Mouse (Mus musculus): ENCODE data around the gene Acsbg2. TPM values are rescaled to one million over a fixed set of nuclear protein-coding genes. Genes with fewer than 3 reads are reported as not detected.
"Not testable (repeated sequence)": the region's sequence is repeated elsewhere in the genome, so short reads cannot be mapped to it uniquely, and the experiment has no call there.

Gene Acsbg2
- 0.11 TPM in 1 of 2 replicates, not detected in the other for total RNA-seq (2014; rRNA removed)
- polyA plus RNA-seq (2015; fragmentation: Nextera tagmentation; extraction: Ambion mirVana): not detected in 2 replicates

- no peak for DNase-seq (ENCODE audit: low spot score)
- Histone ChIP-seq H3K27ac (ENCODE audit: low read depth, low read length) (no peak within 1 kb of the TSS), H3K4me3 (ENCODE audit: low read depth, low read length) (no peak within 1 kb of the TSS), H3K4me2 (ENCODE audit: low read depth, low read length, poor library complexity, severe bottlenecking) (no peak within 1 kb of the TSS), H3K27me3 (ENCODE audit: insufficient read depth, low read length) (no peaks in the 10 kb centered on the region), H3K36me3 (ENCODE audit: insufficient read depth, low read length) (no peaks in the 10 kb centered on the region), H3K9me3 (ENCODE audit: low read length) (no peaks in the 10 kb centered on the region), H3K9ac (replicated peaks; ENCODE audit: low read length, poor library complexity, severe bottlenecking) (no peak within 1 kb of the TSS), H3K4me1 (ENCODE audit: insufficient read depth, low read length) (no peaks in the 10 kb centered on the region)
- TF ChIP-seq CTCF (IDR thresholded peaks at IDR 0.05): no peak
- WGBS: 100% methylated on average over 1 of the region's 2 CpGs
- ATAC-seq (ENCODE audit: low FRiP score): no peak
Observed at GRCm38 (mm10) chr17:56874237-56874636, at the start of gene Acsbg2. Acsbg2 (minus strand) TSS chr17:56874447.

DNA sequence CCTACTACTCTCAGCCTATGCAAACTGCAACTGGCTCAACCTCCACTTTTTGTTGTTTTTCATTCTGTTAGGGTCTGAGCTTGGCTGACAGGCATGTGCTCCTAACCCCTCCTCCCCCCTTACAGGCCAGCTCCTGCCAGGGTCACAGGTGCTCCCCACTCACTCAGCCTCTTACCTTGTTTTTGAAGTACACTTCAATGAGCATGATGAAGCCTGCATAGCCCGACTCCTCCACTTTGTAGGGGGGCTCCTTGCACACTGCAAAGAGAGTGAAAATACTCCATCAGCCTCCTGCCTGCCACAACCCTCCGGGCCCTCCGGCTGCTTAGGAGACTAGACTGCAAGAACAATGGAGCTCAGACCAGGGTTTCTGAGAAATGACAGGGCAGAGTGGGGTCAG, 45.5 kb upstream of the Acsbg2 start:
- H3K4me2 ChIP-seq (ENCODE audit: low read depth, low read length, poor library complexity, severe bottlenecking): no peak overlapping the region
- H3K27me3 ChIP-seq (ENCODE audit: insufficient read depth, low read length): no peaks in the 10 kb centered on the region
- H3K9ac ChIP-seq (replicated peaks; ENCODE audit: low read length, poor library complexity, severe bottlenecking): no peak overlapping the region
- peaks cover 37% of the 10 kb centered on the region for H3K36me3 ChIP-seq (ENCODE audit: insufficient read depth, low read length)
- no peak for TF ChIP-seq CTCF (IDR thresholded peaks at IDR 0.05)
- H3K4me1 ChIP-seq (ENCODE audit: insufficient read depth, low read length): no peaks in the 10 kb centered on the region
- no peak for DNase-seq (ENCODE audit: low spot score)
- no peak overlapping the region for H3K27ac ChIP-seq (ENCODE audit: low read depth, low read length)
- no peaks in the 10 kb centered on the region for H3K9me3 ChIP-seq (ENCODE audit: low read length)
- H3K4me3 ChIP-seq (ENCODE audit: low read depth, low read length): no peak overlapping the region
- 90% methylated on average over 3 of the region's 3 CpGs for WGBS
- ATAC-seq (ENCODE audit: low FRiP score): no peak

DNA sequence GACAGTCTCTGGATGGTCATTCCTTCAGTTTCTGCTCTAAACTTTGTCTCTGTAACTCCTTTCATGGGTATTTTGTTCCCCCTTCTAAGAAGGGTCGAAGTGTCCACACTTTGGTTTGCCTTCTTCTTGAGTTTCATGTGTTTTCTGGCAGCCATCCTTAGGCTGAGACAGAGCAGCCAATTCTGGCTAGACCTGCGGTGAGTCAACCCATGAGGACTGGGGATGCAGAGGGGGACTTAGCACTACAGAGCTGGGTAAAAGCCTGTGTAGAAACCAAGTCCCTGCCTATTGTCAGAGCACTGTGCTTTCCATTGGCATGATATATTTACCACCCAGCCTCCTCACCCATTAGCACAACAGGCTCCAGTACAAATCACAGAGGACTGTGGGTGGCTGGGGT, 42.9 kb upstream of the Acsbg2 start:
- Histone ChIP-seq H3K4me2 (ENCODE audit: low read depth, low read length, poor library complexity, severe bottlenecking) (no peak overlapping the region), H3K27ac (ENCODE audit: low read depth, low read length) (no peak overlapping the region), H3K36me3 (ENCODE audit: insufficient read depth, low read length) (peaks cover 37% of the 10 kb centered on the region), H3K9ac (replicated peaks; ENCODE audit: low read length, poor library complexity, severe bottlenecking) (no peak overlapping the region), H3K4me3 (ENCODE audit: low read depth, low read length) (no peak overlapping the region), H3K27me3 (ENCODE audit: insufficient read depth, low read length) (no peaks in the 10 kb centered on the region), H3K4me1 (ENCODE audit: insufficient read depth, low read length) (no peaks in the 10 kb centered on the region), H3K9me3 (ENCODE audit: low read length) (no peaks in the 10 kb centered on the region)
- WGBS: 97% methylated on average over 2 of the region's 2 CpGs
- ATAC-seq (ENCODE audit: low FRiP score) (no peak), DNase-seq (ENCODE audit: low spot score) (no peak)
- no peak for TF ChIP-seq CTCF (IDR thresholded peaks at IDR 0.05)

- no peaks in the 10 kb centered on the region for H3K9me3 ChIP-seq (ENCODE audit: low read length)
- H3K36me3 ChIP-seq (ENCODE audit: insufficient read depth, low read length): peaks cover 38% of the 10 kb centered on the region
- ATAC-seq (ENCODE audit: low FRiP score) (no peak), DNase-seq (ENCODE audit: low spot score) (no peak)
- TF ChIP-seq CTCF (IDR thresholded peaks at IDR 0.05): no peak
- H3K4me1 ChIP-seq (ENCODE audit: insufficient read depth, low read length): no peaks in the 10 kb centered on the region
- H3K27me3 ChIP-seq (ENCODE audit: insufficient read depth, low read length): no peaks in the 10 kb centered on the region
- no peak overlapping the region for H3K4me3 ChIP-seq (ENCODE audit: low read depth, low read length)
- no peak overlapping the region for H3K4me2 ChIP-seq (ENCODE audit: low read depth, low read length, poor library complexity, severe bottlenecking)
- H3K9ac ChIP-seq (replicated peaks; ENCODE audit: low read length, poor library complexity, severe bottlenecking): no peak overlapping the region
- H3K27ac ChIP-seq (ENCODE audit: low read depth, low read length): no peak overlapping the region
Observed at GRCm38 (mm10) chr17:56913444-56913843, 39.2 kb upstream of the Acsbg2 start.

GRCm38 (mm10) chr17:56913023-56913422, 38.8 kb upstream of the Acsbg2 start:
- Histone ChIP-seq H3K9me3 (ENCODE audit: low read length) (no peaks in the 10 kb centered on the region), H3K4me3 (ENCODE audit: low read depth, low read length) (no peak overlapping the region), H3K27ac (ENCODE audit: low read depth, low read length) (no peak overlapping the region), H3K36me3 (ENCODE audit: insufficient read depth, low read length) (peaks cover 41% of the 10 kb centered on the region), H3K4me1 (ENCODE audit: insufficient read depth, low read length) (no peaks in the 10 kb centered on the region), H3K4me2 (ENCODE audit: low read depth, low read length, poor library complexity, severe bottlenecking) (no peak overlapping the region), H3K27me3 (ENCODE audit: insufficient read depth, low read length) (no peaks in the 10 kb centered on the region), H3K9ac (replicated peaks; ENCODE audit: low read length, poor library complexity, severe bottlenecking) (no peak overlapping the region)
- WGBS: 93% methylated on average over 3 of the region's 3 CpGs
- ATAC-seq (ENCODE audit: low FRiP score): no peak
- no peak for DNase-seq (ENCODE audit: low spot score)
- TF ChIP-seq CTCF (IDR thresholded peaks at IDR 0.05): no peak

GRCm38 (mm10) chr17:56909764-56910163, 35.5 kb upstream of the Acsbg2 start:
- peaks cover 28% of the 10 kb centered on the region for H3K36me3 ChIP-seq (ENCODE audit: insufficient read depth, low read length)
- not testable (repeated sequence) for H3K9me3 ChIP-seq (ENCODE audit: low read length); H3K4me3 ChIP-seq (ENCODE audit: low read depth, low read length); H3K27me3 ChIP-seq (ENCODE audit: insufficient read depth, low read length); ATAC-seq (ENCODE audit: low FRiP score); H3K4me1 ChIP-seq (ENCODE audit: insufficient read depth, low read length); DNase-seq (ENCODE audit: low spot score); H3K4me2 ChIP-seq (ENCODE audit: low read depth, low read length, poor library complexity, severe bottlenecking); H3K9ac ChIP-seq (replicated peaks; ENCODE audit: low read length, poor library complexity, severe bottlenecking); H3K27ac ChIP-seq (ENCODE audit: low read depth, low read length)
- 97% methylated on average over 2 of the region's 2 CpGs for WGBS
